Mouse (Mus musculus) CH12.LX (cell line): ENCODE measurements at regions not wholly inside any gene's neighbourhood (a gene's known extent, or its start where the extent isn't known, plus 50 kb on each side); places are given as distances from the start of the nearest gene placed in this dataset.

Experiments
- CHD2 ChIP-seq: IDR thresholded peaks from 2 replicates; pipeline ENCODE4 v1.6.1; 2011; ENCODE audit warnings: low read length, improper control_type of control experiment
- CTCF ChIP-seq, 2 experiments: IDR thresholded peaks in 1 of 2; conservative IDR thresholded peaks in 1 of 2; 2 replicates each; pipeline ENCODE4 v1.5.1; 2011 to 2012; ENCODE audit warnings: low read depth in 2 of 2, low read length in 2 of 2, improper control_type of control experiment in 1 of 2, inconsistent platforms in 1 of 2, mild to moderate bottlenecking in 1 of 2, moderate library complexity in 1 of 2

GRCm38 (mm10) chr5:119215364-119215763 is 455.1 kb upstream of the Tbx3 start:
- TF ChIP-seq CTCF (conservative IDR thresholded peaks at IDR 0.05 in 1 of 2, IDR thresholded peaks at IDR 0.05 in 1 of 2; ENCODE audit: low read depth in 2 of 2, low read length in 2 of 2) (no peak), CHD2 (no peak)
